Mouse (Mus musculus): Measurements from ENCODE around the gene Olfr32. TPM values are rescaled to one million over a fixed set of nuclear protein-coding genes. Genes with fewer than 3 reads are reported as not detected.
"Not testable (repeated sequence)": the region's sequence is repeated elsewhere in the genome, so short reads cannot be mapped to it uniquely, and the experiment has no call there.

The Olfr32 gene
- polyA plus RNA-seq (2014; fragmentation: Nextera tagmentation; extraction: Ambion mirVana), result 0.08 TPM in 1 of 2 replicates, not detected in the other

GRCm38 (mm10) chr2:90142196-90142595, at the start of gene Olfr32:
Gene Olfr32, minus strand, starts transcription at chr2:90142296.
- Histone ChIP-seq H3K9ac (replicated peaks; ENCODE audit: low read length) (no peak within 1 kb of the TSS), H3K36me3 (replicated peaks; ENCODE audit: control insufficient read depth, insufficient read depth, low read depth, low read length) (no peaks in the 10 kb centered on the region), H3K27me3 (ENCODE audit: control insufficient read depth, insufficient read depth, low read length) (no peaks in the 10 kb centered on the region), H3K4me3 (ENCODE audit: low read depth, low read length) (no peak within 1 kb of the TSS), H3K9me3 (replicated peaks; ENCODE audit: control insufficient read depth, low read length) (no peaks in the 10 kb centered on the region), H3K27ac (replicated peaks; ENCODE audit: low read depth, low read length) (no peak within 1 kb of the TSS), H3K4me2 (ENCODE audit: low read depth, low read length) (no peak within 1 kb of the TSS), H3K4me1 (ENCODE audit: control insufficient read depth, insufficient read depth, low read length) (no peaks in the 10 kb centered on the region)
- no peak for ATAC-seq (replicated peaks; ENCODE audit: insufficient number of reproducible peaks, low FRiP score, low TSS enrichment, low read depth)
- no peak for DNase-seq (ENCODE audit: low spot score)

GRCm38 (mm10) chr2:90187082-90187481, 45.0 kb upstream of the Olfr32 start:
- H3K4me1 ChIP-seq (ENCODE audit: control insufficient read depth, insufficient read depth, low read length); H3K9ac ChIP-seq (replicated peaks; ENCODE audit: low read length); H3K27ac ChIP-seq (replicated peaks; ENCODE audit: low read depth, low read length); H3K27me3 ChIP-seq (ENCODE audit: control insufficient read depth, insufficient read depth, low read length); H3K4me2 ChIP-seq (ENCODE audit: low read depth, low read length); H3K9me3 ChIP-seq (replicated peaks; ENCODE audit: control insufficient read depth, low read length); H3K36me3 ChIP-seq (replicated peaks; ENCODE audit: control insufficient read depth, insufficient read depth, low read depth, low read length); H3K4me3 ChIP-seq (ENCODE audit: low read depth, low read length); ATAC-seq (replicated peaks; ENCODE audit: insufficient number of reproducible peaks, low FRiP score, low TSS enrichment, low read depth); DNase-seq (ENCODE audit: low spot score): not testable (repeated sequence)
- WGBS, result no CpG with 5 or more reads among the region's 5 CpGs

GRCm38 (mm10) chr2:90186082-90186481, 44.0 kb upstream of the Olfr32 start:
- not testable (repeated sequence) for H3K4me1 ChIP-seq (ENCODE audit: control insufficient read depth, insufficient read depth, low read length); H3K27ac ChIP-seq (replicated peaks; ENCODE audit: low read depth, low read length); H3K4me3 ChIP-seq (ENCODE audit: low read depth, low read length); H3K4me2 ChIP-seq (ENCODE audit: low read depth, low read length); DNase-seq (ENCODE audit: low spot score); ATAC-seq (replicated peaks; ENCODE audit: insufficient number of reproducible peaks, low FRiP score, low TSS enrichment, low read depth); H3K27me3 ChIP-seq (ENCODE audit: control insufficient read depth, insufficient read depth, low read length); H3K9ac ChIP-seq (replicated peaks; ENCODE audit: low read length); H3K9me3 ChIP-seq (replicated peaks; ENCODE audit: control insufficient read depth, low read length); H3K36me3 ChIP-seq (replicated peaks; ENCODE audit: control insufficient read depth, insufficient read depth, low read depth, low read length)
- WGBS, result no CpG with 5 or more reads among the region's 4 CpGs

- Histone ChIP-seq H3K4me2 (ENCODE audit: low read depth, low read length) (no peak overlapping the region), H3K4me3 (ENCODE audit: low read depth, low read length) (no peak overlapping the region), H3K27me3 (ENCODE audit: control insufficient read depth, insufficient read depth, low read length) (no peaks in the 10 kb centered on the region), H3K9ac (replicated peaks; ENCODE audit: low read length) (no peak overlapping the region), H3K36me3 (replicated peaks; ENCODE audit: control insufficient read depth, insufficient read depth, low read depth, low read length) (no peaks in the 10 kb centered on the region), H3K27ac (replicated peaks; ENCODE audit: low read depth, low read length) (no peak overlapping the region), H3K9me3 (replicated peaks; ENCODE audit: control insufficient read depth, low read length) (no peaks in the 10 kb centered on the region), H3K4me1 (ENCODE audit: control insufficient read depth, insufficient read depth, low read length) (no peaks in the 10 kb centered on the region)
- ATAC-seq (replicated peaks; ENCODE audit: insufficient number of reproducible peaks, low FRiP score, low TSS enrichment, low read depth) (no peak), DNase-seq (ENCODE audit: low spot score) (no peak)
- 94% methylated on average over 9 of the region's 9 CpGs for WGBS
These were observed 11.8 kb upstream of the Olfr32 start for GRCm38 (mm10) chr2:90153916-90154315.

- Histone ChIP-seq H3K9me3 (replicated peaks; ENCODE audit: control insufficient read depth, low read length) (no peaks in the 10 kb centered on the region), H3K4me1 (ENCODE audit: control insufficient read depth, insufficient read depth, low read length) (no peaks in the 10 kb centered on the region), H3K4me2 (ENCODE audit: low read depth, low read length) (no peak within 1 kb of the TSS), H3K27ac (replicated peaks; ENCODE audit: low read depth, low read length) (no peak within 1 kb of the TSS), H3K27me3 (ENCODE audit: control insufficient read depth, insufficient read depth, low read length) (no peaks in the 10 kb centered on the region), H3K4me3 (ENCODE audit: low read depth, low read length) (no peak within 1 kb of the TSS), H3K9ac (replicated peaks; ENCODE audit: low read length) (no peak within 1 kb of the TSS), H3K36me3 (replicated peaks; ENCODE audit: control insufficient read depth, insufficient read depth, low read depth, low read length) (no peaks in the 10 kb centered on the region)
- ATAC-seq (replicated peaks; ENCODE audit: insufficient number of reproducible peaks, low FRiP score, low TSS enrichment, low read depth), result no peak
- no peak for DNase-seq (ENCODE audit: low spot score)
- 86% methylated on average over 3 of the region's 3 CpGs for WGBS
These were observed 10.9 kb upstream of the Olfr32 start, which contains the start of gene Olfr1270 for GRCm38 (mm10) chr2:90152991-90153390. Gene Olfr1270, minus strand, starts transcription at chr2:90153091.

- Histone ChIP-seq H3K4me1 (ENCODE audit: control insufficient read depth, insufficient read depth, low read length) (no peaks in the 10 kb centered on the region), H3K4me3 (ENCODE audit: low read depth, low read length) (no peak within 1 kb of the TSS), H3K27ac (replicated peaks; ENCODE audit: low read depth, low read length) (no peak within 1 kb of the TSS), H3K9ac (replicated peaks; ENCODE audit: low read length) (no peak within 1 kb of the TSS), H3K4me2 (ENCODE audit: low read depth, low read length) (no peak within 1 kb of the TSS), H3K9me3 (replicated peaks; ENCODE audit: control insufficient read depth, low read length) (no peaks in the 10 kb centered on the region), H3K27me3 (ENCODE audit: control insufficient read depth, insufficient read depth, low read length) (no peaks in the 10 kb centered on the region), H3K36me3 (replicated peaks; ENCODE audit: control insufficient read depth, insufficient read depth, low read depth, low read length) (no peaks in the 10 kb centered on the region)
- ATAC-seq (replicated peaks; ENCODE audit: insufficient number of reproducible peaks, low FRiP score, low TSS enrichment, low read depth) (no peak), DNase-seq (ENCODE audit: low spot score) (no peak)
- 81% methylated on average over 1 of the region's 1 CpGs for WGBS
These were observed 20.8 kb downstream of the Olfr32 start, which contains the start of gene Olfr1269 for GRCm38 (mm10) chr2:90121312-90121711. Gene Olfr1269, minus strand, starts transcription at chr2:90121412.

Other genes with a start within 250 kb of the Olfr32 start
- gene Olfr1258, start 215.0 kb downstream of the Olfr32 start, polyA plus RNA-seq (2014; fragmentation: Nextera tagmentation; extraction: Ambion mirVana), result not detected in 2 replicates
- gene Olfr1259, start 193.6 kb downstream of the Olfr32 start, polyA plus RNA-seq (2014; fragmentation: Nextera tagmentation; extraction: Ambion mirVana), result not detected in 2 replicates
- not detected in 2 replicates for gene Olfr1260, start 168.0 kb downstream of the Olfr32 start, polyA plus RNA-seq (2014; fragmentation: Nextera tagmentation; extraction: Ambion mirVana)
- not detected in 2 replicates for gene Olfr1261, start 151.1 kb downstream of the Olfr32 start, polyA plus RNA-seq (2014; fragmentation: Nextera tagmentation; extraction: Ambion mirVana)
- gene Olfr1262, start 142.2 kb downstream of the Olfr32 start, polyA plus RNA-seq (2014; fragmentation: Nextera tagmentation; extraction: Ambion mirVana), result not detected in 2 replicates
- gene Olfr1263, start 130.2 kb downstream of the Olfr32 start, polyA plus RNA-seq (2014; fragmentation: Nextera tagmentation; extraction: Ambion mirVana), result not detected in 2 replicates
- not detected in 2 replicates for gene Olfr1264, start 116.7 kb downstream of the Olfr32 start, polyA plus RNA-seq (2014; fragmentation: Nextera tagmentation; extraction: Ambion mirVana)
- not detected in 2 replicates for gene Olfr1265, start 107.0 kb downstream of the Olfr32 start, polyA plus RNA-seq (2014; fragmentation: Nextera tagmentation; extraction: Ambion mirVana)
- gene Olfr140, start 78.7 kb downstream of the Olfr32 start, polyA plus RNA-seq (2014; fragmentation: Nextera tagmentation; extraction: Ambion mirVana), result not detected in 2 replicates
- not detected in 2 replicates for gene Olfr1269, start 20.9 kb downstream of the Olfr32 start, polyA plus RNA-seq (2014; fragmentation: Nextera tagmentation; extraction: Ambion mirVana)
- gene Olfr1270, start 10.8 kb upstream of the Olfr32 start, polyA plus RNA-seq (2014; fragmentation: Nextera tagmentation; extraction: Ambion mirVana), result 0.07 TPM in 1 of 2 replicates, not detected in the other
- gene Olfr1506, start 82.2 kb upstream of the Olfr32 start, polyA plus RNA-seq (2014; fragmentation: Nextera tagmentation; extraction: Ambion mirVana), result not detected in 2 replicates
- not detected in 2 replicates for gene Olfr142, start 115.3 kb upstream of the Olfr32 start, polyA plus RNA-seq (2014; fragmentation: Nextera tagmentation; extraction: Ambion mirVana)
- not detected in 2 replicates for gene Olfr1271, start 128.7 kb upstream of the Olfr32 start, polyA plus RNA-seq (2014; fragmentation: Nextera tagmentation; extraction: Ambion mirVana)
- not detected in 2 replicates for gene Olfr1272, start 150.5 kb upstream of the Olfr32 start, polyA plus RNA-seq (2014; fragmentation: Nextera tagmentation; extraction: Ambion mirVana)
- gene Gm13769, start 179.9 kb upstream of the Olfr32 start, polyA plus RNA-seq (2014; fragmentation: Nextera tagmentation; extraction: Ambion mirVana), result not detected in 2 replicates

All from embryonic facial prominence, embryonic 11.5 days (tissue).